13 mouse cellular contexts compared by ENCODE assay signal in genomic region chr3:9186364-9187120, GRCm38 (mm10).
"Had no signal": no experiment of that assay in that cellular context is flagged by ENCODE, and none has a peak within 500 bp of the region (broad histone marks: within the 10 kb centered on the region; RNA-seq: fewer than 3 reads in every experiment).

No protein-coding gene starts in this region.

- H3K4me2 ChIP-seq: lung, embryonic 15.5 days; neural tube, embryonic 12.5 days had no signal

- H3K9me3 ChIP-seq: limb, embryonic 10.5 days; lung, embryonic 15.5 days; neural tube, embryonic 12.5 days had no signal

- H3K27ac ChIP-seq: left cerebral cortex, adult 2 months; limb, embryonic 10.5 days; liver, embryonic 14.5 days; lung, embryonic 15.5 days; neural tube, embryonic 12.5 days had no signal

- DNase-seq: kidney, adult 18-20 months; kidney, postnatal 14 days; lung, postnatal 14 days; midbrain, embryonic 14.5 days; right cerebral cortex, postnatal 4 days; spleen, adult 18-20 months; thymus, adult 18-20 months; thymus, postnatal 14 days had no signal

- H3K4me3 ChIP-seq: left cerebral cortex, adult 2 months; limb, embryonic 10.5 days; lung, embryonic 15.5 days; neural tube, embryonic 12.5 days had no signal

- H3K36me3 ChIP-seq: limb, embryonic 10.5 days; lung, embryonic 15.5 days; neural tube, embryonic 12.5 days had no signal

- H3K4me1 ChIP-seq: limb, embryonic 10.5 days; neural tube, embryonic 12.5 days had no signal

- H3K9ac ChIP-seq: liver, embryonic 14.5 days; lung, embryonic 15.5 days; neural tube, embryonic 12.5 days had no signal

- H3K27me3 ChIP-seq: lung, embryonic 15.5 days; neural tube, embryonic 12.5 days had no signal
